Mouse (Mus musculus): Measurements from ENCODE around the gene Sh3pxd2a.
A peak's percentile ranks its signal among the peaks of the same experiment; 100 is the strongest.

Sh3pxd2a gene

DNA sequence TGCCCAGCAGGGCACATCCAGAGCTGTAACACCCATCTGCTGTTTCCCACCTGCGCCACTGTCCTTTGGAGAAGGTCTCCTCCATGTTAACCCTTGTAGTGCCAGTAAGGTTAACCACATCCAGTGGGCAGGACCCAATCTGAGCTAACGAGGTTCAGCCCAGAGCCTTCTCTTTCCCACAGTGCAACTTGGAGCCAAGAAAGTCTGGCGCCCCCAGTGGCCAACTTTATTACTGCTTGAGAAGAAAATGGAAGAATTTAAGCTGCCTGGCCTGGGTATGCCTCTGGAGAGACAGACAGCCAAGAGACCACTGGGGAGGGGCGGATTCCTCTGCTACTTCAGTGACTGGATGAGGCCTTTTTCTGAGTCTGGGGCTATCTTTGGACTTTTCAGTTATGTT lies 89.8 kb downstream of the Sh3pxd2a start:
- peak in 1 of 2 experiments; percentile 45 for DNase-seq (ENCODE audit: low spot score in 2 of 2)

DNA sequence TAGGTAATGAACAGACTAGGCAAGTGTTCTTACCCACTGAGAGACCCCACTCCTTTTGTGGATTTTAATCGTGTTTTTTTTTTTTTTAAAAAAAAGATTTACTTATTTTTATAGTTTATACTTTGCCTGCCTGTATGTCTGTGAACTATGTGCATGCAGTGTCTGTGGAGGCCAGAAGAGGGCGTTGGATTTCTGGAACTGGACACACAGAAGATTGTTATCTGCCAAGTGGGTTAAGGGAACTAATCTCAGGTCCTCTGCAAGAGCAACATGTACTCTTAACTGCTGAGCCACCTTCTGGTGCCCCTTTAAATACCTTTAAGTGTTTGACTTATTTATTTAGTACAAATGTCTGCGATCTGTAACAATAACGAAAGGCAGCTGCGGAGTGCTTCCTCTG lies 92.2 kb downstream of the Sh3pxd2a start:
- no peak for DNase-seq (ENCODE audit: low spot score in 2 of 2)

DNA sequence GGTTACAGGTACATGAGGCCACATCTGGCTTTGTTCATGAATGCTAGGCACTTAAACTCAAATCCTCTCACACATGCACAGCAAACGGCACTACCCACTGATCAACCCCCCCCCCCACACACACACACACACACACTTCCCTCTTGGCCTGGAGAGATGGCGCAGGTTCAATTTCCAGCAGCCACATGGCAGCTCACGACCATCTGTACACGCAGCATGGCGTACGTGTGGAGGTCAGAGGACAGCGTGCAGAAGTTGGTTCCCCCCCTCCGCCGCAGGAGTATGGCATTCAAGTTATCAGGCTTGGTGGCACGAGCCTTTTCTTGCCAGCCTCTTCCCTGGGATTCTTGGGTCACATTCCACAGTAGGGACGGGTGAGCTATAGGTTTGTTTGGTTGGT lies 92.7 kb downstream of the Sh3pxd2a start:
- DNase-seq (ENCODE audit: low spot score in 2 of 2): no peak

DNA sequence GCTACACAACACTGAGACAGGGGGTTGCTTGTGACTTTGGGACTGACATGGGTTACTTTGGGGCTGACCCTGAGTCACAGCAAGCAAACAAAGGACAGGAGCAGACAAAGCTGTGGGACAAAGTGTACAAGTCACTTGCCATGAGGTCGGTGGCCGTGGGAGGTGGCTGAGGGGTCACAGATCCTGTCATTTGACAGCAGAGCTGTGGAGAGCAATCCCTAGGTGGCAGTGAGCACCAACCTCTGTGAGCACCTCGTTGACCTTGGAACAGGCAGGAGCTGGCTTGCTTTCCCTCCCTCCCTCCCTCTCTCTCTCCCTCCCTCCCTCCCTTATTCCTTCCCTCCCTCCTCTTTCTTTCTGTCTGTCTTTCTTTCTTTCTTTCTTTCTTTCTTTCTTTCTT lies 95.2 kb downstream of the Sh3pxd2a start:
- DNase-seq (ENCODE audit: low spot score in 2 of 2): no peak

DNA sequence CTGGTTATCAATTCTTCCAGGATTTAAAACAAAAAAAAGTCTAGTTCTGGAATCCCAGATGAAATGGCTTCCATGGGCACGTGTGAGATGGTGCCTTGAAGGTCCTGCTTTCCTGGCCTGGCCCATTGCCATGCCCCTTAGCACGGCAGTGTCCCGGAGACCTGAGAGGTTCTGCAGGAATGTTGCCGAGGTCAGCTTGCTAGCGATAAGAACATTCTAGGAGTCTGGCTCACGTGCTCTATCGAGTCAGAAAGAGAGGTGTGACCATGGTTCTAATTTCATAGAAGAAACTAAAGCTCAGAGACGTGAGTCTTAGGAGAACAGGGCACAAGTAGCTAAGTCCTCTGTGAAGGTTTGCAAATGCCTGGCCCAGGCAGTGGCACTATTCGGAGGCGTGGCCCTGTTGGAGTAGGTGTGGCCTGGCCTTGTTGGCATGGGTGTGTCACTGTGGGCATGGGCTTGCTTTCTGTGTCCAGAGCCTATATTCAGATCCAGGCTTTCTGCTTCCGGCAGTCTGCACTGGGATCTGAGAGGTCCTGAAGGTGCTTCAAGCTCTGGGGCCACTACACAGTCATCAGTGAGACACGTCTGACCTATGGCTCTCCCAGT lies 96.8 kb downstream of the Sh3pxd2a start:
- peak in 1 of 2 experiments; percentile 44 for DNase-seq (ENCODE audit: low spot score in 2 of 2)

DNA sequence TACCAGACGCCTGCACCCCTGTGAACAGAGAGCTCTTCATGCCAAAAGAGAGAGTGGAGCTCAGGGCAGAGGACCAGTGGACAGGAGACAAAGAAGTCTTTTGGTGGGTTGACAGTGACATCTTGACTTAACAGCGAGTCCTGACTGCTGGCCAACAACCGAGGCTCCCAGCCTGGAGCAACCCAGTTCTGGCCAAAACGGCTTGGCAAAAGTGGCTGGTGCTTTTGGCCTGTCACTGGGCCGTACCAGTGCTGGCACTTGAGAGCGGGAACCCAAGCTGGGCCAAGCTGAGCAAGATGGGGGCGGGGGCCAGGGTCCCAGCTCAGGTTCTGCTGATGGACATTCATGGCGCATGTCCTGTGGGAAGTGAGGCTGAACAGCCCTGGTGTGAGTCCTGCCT lies 97.6 kb downstream of the Sh3pxd2a start:
- no peak for DNase-seq (ENCODE audit: low spot score in 2 of 2)

DNA sequence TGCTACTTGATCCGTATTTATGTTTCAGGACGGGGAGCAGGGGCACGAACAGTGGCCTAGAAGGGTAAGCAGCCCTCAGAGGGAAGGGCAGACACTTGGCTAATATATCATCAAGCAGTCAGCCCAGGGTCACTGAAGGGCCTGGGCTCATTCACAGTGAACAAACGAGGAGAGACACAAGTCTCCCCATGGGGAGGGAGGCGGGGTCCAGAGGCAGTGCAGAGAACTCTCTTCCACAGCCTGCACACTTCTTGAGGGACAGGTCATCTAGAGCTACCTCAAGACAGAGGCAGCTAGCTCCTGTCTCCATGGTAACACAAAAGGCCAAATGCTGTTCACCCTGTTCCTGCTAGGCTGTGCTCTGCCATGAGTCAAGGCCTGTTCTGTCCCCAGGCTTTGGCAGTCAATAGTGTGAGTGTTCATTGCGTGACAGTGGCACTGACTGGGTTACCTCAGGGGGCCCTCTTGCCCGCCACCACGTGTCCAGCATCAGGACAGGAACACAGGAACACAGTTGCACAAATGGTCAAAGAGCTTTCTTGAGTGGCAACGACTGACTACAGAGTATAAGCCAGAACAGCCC lies 101.0 kb downstream of the Sh3pxd2a start:
- DNase-seq (ENCODE audit: low spot score in 2 of 2): no peak

DNA sequence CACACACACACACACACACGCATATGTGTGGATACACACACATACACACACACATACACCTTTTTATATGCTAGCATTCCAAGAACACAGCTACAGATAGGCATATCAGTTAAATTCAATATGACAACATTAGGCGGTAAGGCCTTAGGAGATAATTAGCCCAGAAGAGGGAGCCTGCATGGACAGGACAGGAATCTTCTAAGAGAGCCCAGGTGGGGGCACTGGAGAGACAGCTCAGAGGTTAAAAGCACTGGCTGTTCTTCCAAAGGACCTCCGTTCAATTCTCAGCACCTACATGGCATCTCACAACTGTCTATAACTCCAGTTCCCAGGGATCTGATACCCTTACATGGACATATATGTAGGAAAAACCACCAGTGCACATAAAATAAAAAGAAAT lies 103.3 kb downstream of the Sh3pxd2a start:
- DNase-seq (ENCODE audit: low spot score in 2 of 2): no peak

DNA sequence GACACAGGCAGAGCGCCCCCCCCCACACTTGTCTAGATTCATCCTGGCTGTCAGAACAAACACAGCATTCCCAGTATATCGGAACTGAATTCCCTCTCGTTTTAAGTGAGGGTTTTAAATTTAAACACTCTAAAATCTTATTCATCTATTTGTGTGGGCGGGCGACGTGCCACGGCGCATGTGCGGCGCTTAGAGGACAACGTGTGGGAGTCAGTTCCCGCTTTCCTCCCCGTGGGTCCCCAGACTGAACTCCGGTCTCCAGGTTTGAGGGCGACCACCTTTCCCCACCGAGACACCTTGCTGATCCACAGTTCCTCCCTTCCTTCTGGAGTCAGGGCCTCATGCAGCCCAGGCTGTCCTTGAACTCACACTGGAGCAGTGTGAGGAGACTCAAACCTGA lies 104.2 kb downstream of the Sh3pxd2a start:
- DNase-seq (ENCODE audit: low spot score in 2 of 2): no peak

DNA sequence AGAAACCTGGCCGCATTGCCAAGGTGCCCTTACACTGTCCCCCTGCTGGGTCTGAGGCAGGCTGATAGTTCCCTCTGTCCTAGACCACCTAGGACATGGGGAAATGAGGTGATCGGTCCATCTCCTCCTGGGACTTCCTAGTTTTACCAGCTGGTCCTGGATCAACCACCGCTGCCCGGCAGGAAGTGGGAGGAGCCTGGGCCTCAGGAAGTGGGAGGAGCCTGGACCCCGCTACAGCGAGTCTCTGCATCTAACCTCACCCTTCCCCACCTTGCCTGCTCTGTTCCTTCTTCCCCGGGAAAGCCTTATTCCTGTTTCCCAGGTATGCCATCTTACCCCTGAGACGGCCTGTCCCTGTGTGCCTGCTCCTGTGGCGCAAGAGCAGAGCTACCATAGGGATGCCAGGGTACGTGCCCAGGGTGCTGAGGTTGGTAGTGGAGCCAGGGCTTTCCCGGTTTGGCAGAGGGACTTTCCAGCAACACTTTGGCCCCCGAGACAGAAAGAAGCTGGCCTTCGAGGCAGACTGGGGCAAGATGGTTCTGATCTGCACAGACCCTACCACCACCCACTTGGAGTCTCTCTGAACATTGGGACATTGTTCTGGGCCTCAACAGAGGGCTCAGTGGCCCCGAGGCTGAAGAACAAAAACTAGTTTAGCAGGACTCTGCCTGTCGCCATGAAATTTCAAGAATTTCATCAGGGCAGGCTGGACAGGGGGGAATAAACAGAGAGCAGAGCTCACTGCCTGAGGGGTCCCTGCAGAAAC lies 104.9 kb downstream of the Sh3pxd2a start:
- no peak for DNase-seq (ENCODE audit: low spot score in 2 of 2)

DNA sequence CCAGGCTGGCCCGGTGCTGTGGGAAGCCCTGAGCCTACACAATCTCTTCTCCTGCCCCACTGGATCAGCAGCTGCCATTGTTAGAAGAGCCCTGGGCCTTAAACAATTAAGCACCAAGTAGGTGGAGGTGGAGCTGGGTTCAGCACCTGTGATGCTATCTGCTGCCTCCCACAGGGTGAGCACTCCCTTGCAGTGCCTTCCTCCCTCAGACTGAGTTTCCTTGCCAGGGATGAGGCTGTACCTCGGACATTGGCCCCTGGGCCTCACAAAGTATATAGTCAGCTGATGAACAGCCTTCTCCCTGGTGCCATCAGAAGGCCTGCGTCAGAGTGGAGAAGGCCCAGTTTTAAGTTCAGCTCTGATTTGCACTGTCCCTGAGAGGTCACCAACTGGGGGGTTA lies 106.9 kb downstream of the Sh3pxd2a start:
- DNase-seq (ENCODE audit: low spot score in 2 of 2): no peak

DNA sequence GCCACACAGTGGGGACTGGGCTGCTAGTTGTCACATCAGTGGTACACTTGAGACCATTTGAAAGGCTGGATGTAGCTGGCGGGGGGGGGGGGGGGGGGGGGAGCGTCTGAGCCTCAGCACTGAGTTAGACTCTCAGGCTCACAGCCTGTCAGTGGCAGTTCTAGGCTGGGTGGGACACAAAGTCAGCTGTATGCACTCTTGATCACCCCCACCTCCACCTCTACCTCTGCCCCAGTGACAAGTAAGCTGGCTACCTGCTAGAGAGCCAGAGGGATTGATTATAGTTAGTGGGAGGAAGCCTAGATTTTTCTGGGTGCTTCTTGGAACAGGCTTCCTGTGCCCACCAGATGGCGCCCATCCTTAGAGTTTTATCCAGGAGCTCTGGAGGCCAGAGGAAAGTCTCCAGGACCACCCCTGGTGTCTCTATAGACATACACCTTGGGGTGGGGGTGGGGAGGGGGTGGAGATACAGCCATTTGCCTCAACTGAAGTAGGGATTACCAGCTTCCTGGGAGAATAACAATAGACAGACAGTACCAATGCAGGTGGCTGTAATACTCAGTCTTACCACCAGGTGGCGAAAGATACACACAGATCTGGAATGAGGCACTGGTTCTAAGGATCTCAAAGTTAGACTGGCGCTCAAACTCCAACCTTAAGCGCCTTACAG lies 107.9 kb downstream of the Sh3pxd2a start:
- DNase-seq (ENCODE audit: low spot score in 2 of 2): peak; percentile 47 to 71

DNA sequence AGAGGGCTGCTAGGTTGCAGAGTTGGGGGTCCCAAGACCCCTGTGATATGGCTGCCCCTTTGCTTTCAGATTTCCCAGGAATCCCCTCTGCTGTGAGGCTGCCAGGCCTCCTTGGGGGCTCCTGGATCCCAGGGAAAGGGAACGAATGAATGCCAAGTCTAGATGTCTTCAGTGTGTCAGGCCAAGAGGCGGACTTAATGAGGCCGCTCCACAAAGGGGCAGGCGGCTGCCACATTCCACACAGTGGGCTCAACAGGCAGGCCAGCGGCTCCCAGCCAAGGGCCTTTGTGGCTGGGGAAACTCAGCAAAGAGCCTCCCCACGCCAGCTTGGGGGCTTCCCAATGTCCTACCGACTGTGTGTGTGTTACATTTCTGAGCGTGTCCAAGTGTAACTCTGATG lies 109.7 kb downstream of the Sh3pxd2a start:
- DNase-seq (ENCODE audit: low spot score in 2 of 2): no peak

DNA sequence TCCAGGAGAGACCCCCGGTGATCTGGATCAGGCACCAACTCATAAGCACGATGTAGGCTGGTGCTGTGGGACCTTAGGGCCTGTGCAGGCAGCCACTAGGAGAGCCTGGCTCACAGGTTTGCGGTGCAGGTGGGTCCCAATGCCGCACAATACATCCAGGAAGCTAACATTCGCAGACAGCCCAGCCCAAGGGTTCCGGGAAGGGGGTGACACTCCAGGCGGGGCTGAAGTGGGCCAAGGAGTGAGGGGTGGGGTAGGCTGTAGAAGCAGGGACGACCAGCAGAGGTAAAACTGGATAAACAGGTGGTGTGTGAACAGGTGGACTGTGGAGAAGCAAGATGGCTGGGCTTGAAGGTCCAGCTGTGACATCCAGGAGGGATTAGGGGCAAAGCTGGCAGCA lies 115.2 kb downstream of the Sh3pxd2a start:
- no peak for DNase-seq (ENCODE audit: low spot score in 2 of 2)

DNA sequence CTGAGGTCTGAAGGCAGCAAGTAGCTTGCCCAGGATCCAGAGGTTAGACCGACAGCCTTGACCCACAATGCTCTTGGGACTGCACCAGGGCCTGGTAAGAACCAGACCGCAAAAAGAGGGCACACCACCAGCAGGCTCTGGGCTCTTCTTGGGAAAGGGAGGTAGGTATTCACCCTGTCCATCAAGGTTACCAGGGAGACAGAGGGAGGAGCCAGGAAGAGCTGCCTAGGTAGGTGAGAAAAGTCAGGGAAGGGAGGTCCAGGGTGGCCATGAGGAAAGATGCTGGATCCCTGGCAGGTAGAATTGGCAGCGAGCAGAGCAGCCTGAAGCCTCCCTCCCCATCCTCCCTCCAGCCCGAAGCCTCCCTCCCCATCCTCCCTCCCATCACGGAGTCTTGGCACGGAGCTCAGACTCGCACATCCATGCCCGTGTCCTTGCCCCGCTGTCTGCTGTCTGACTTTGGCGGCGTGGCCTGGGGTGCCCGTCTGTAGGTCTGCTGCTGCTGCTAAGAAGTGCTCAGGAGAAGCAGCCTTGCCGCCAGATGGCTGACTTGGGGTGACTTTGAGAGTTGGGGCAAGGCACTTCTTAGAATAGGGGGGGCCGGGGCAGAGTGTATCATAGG lies 115.7 kb downstream of the Sh3pxd2a start:
- DNase-seq (ENCODE audit: low spot score in 2 of 2): no peak

DNA sequence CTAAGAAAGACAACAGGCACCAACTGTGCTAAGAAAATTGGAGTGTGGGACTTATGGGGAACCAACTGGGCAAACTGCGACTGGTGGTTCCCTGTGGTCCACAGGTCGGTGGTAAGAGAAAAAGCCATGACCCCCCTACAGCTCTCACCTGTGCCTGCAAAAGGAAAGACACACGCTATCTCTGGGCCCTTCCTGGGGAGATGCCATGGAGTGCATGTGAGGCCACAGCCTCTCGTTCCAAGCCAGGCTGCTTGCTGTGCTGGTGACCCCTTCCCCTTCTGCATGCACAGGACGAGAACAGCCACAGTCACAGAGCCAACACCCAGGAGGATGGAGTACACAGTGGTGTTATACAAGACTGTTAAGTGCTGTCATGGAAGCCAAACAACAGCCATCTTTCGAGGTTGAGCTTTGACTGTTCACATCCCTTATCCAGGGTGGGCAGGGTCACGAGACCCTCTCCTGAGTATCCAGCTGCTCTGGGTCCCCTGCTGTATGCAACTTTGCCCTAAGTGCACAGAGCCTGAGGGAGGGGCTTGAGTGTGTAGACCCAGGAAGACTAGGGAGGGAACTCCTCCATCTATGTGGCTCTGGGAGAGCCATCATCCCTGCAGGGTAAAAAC lies 117.1 kb downstream of the Sh3pxd2a start:
- no peak for DNase-seq (ENCODE audit: low spot score in 2 of 2)

DNA sequence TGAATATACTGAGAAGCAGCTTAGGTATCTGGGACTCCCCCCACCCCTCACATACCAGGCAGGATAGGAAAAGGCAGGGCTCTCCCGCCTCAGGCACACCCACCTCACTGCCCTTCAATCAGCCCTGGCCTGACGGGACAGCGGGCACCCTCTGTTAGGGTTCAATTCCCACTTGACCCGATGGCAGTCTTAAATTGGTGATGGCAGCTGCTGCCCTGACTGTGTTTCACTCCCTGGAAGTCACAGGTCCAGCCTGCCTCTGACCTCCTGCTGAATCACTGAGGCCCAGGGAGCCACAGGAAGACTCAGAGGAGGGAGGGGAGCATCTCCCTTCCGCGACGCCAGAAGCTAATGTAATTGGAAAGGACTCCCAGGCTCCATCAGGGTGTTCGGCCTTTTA lies 117.6 kb downstream of the Sh3pxd2a start:
- no peak for DNase-seq (ENCODE audit: low spot score in 2 of 2)

DNA sequence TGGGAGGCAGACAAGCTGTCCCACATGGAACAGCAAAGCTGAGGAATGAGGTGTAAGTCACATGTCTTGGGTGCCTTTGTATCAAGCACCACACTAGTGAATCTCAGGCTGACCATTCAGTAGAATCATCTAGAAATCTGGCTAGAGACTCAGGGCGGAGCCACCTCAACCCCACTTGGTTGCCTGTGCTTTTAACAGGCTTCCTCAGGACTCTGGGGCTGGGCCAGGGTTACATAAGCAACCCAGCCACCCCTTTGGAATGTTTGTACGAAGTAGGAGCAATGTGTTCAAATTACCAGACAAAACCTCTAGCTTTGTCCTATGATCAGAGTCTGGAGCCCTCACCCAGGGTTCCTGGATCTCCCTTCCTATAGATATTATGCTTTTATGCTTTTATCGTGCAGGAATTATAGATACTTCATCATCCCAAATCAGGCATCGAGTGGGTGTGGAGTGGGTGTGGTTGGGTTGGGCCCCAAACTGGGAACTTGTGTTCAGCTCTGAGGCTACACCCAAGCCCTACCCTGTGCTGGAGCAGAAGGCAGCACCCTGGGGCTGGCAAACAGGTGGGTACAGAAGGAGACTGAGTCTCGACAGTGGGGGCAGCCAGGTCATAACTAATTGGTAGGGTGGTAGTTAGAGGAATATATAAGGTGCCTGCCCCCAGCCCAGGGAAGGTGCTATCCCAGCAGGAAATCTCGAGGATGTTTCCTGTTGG lies 118.2 kb downstream of the Sh3pxd2a start:
- no peak for DNase-seq (ENCODE audit: low spot score in 2 of 2)

DNA sequence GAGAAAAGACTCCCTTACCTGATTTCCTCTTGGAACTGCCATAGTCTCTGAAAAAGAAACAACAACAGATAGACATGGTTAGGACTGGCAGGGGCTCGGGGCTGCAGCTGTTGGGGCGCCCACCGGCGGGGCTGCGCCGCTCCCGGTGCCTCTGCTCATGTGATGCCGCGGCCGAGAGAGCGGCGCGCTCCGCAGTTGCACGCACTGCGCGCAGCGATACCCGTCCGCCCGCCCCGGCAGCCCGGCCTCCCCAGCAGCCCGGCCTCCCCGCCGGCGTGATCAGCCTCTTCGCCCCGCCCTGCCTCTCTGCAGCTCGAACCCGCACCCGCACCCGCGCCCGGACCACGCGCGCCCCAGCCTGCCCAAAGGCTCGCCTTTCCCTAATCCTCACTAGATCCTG lies 120.8 kb downstream of the Sh3pxd2a start:
- DNase-seq (ENCODE audit: low spot score in 2 of 2): no peak

DNA sequence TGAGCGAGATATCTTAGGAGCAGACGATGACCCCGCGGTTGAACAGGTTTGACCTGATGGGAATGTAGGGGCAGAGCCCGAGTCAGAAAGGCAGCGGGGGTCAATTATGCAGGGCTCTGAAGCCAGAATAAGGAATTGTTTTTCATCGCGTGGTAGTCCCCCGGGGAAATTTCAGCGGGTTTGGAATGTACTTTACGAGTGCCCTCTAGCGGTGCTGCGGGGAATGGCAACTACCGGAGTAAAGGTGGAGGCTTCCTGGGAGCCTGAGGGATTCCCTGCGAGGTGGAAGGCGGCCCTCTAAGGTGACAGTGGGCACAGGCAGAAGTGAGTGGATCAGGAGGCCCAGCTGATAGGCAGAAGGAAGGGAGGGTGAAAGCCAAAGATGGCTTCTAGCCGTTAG lies 125.0 kb downstream of the Sh3pxd2a start:
- peak; percentile 57 to 81 for DNase-seq (ENCODE audit: low spot score in 2 of 2)
